Mouse (Mus musculus) limb, embryonic 14.5 days (tissue): ENCODE data around the gene C2cd4a. TPM values are rescaled to one million over a fixed set of nuclear protein-coding genes. Genes with fewer than 3 reads are reported as not detected.
A peak's percentile ranks its signal among the peaks of the same experiment; 100 is the strongest.

Experiments used
- ATAC-seq: fragments of 200-750 bp; cut with Nextera tagmentation; 2 replicates; pipeline ENCODE4 v1.8.0; 2017; ENCODE audit warnings: low read depth, moderate number of reproducible peaks, moderate TSS enrichment; ENCODE audit not compliant: low FRiP score
- DNase-seq: peaks from one replicate; pipeline ENCODE4 v3.0.0-alpha.2; 2015; ENCODE audit warnings: low spot score
- H3K27ac ChIP-seq: fragments of 300-500 bp; sonication (generic); replicated peaks from 2 replicates; pipeline ENCODE4 v1.5.1; 2014; ENCODE audit warnings: low read depth, mild to moderate bottlenecking, low read length, moderate library complexity, mixed read lengths
- H3K27me3 ChIP-seq: fragments of 300-500 bp; sonication (generic); 2 replicates; pipeline ENCODE4 v1.6.1; 2014; ENCODE audit warnings: low read length, mixed read lengths; ENCODE audit not compliant: control insufficient read depth, insufficient read depth
- H3K36me3 ChIP-seq: fragments of 300-500 bp; sonication (generic); 2 replicates; pipeline ENCODE4 v1.6.1; 2014; ENCODE audit warnings: mild to moderate bottlenecking, low read length, moderate library complexity, mixed read lengths; ENCODE audit not compliant: control insufficient read depth, insufficient read depth
- H3K4me1 ChIP-seq: fragments of 300-500 bp; sonication (generic); 2 replicates; pipeline ENCODE4 v1.6.1; 2014; ENCODE audit warnings: antibody characterized with exemption, low read length, mixed read lengths; ENCODE audit not compliant: control insufficient read depth, insufficient read depth
- H3K4me2 ChIP-seq: fragments of 300-500 bp; sonication (generic); replicated peaks from 2 replicates; pipeline ENCODE4 v1.6.1; 2014; ENCODE audit warnings: low read depth, mild to moderate bottlenecking, low read length, moderate library complexity; ENCODE audit not compliant: severe bottlenecking
- H3K4me3 ChIP-seq: fragments of 300-500 bp; sonication (generic); replicated peaks from 2 replicates; pipeline ENCODE4 v1.5.1; 2014; ENCODE audit warnings: low read length
- H3K9ac ChIP-seq: fragments of 300-500 bp; sonication (generic); 2 replicates; pipeline ENCODE4 v1.6.1; 2014; ENCODE audit warnings: mild to moderate bottlenecking, low read depth, low read length, moderate library complexity; ENCODE audit not compliant: severe bottlenecking
- H3K9me3 ChIP-seq: fragments of 300-500 bp; sonication (generic); 2 replicates; pipeline ENCODE4 v1.6.1; 2016; ENCODE audit warnings: low read length; ENCODE audit not compliant: control insufficient read depth
- POLR2A ChIP-seq: fragments of 200-500 bp; IDR thresholded peaks from 2 replicates; pipeline ENCODE4 v1.8.0; 2012; ENCODE audit warnings: inconsistent platforms, mild to moderate bottlenecking, moderate library complexity, borderline replicate concordance; ENCODE audit not compliant: insufficient read depth, insufficient read length; ENCODE audit errors: extremely low read depth
- WGBS: fragments of 180-500 bp; shearing (Covaris S2); extraction: QIAGEN DNeasy Blood & Tissue Kit; methylation state at CpG from one replicate; pipeline ENCODE4 v1.1.7; 2014; 5-methylcytosine and 5-hydroxymethylcytosine counted together
- polyA plus RNA-seq, 2 experiments: library from polyadenylated mRNA; depleted of rRNA in 1 of 2; stranded (reverse) in 1 of 2; unstranded in 1 of 2; fragments of >200 nt; fragmentation: Nextera tagmentation in 1 of 2; extraction: Ambion mirVana in 1 of 2; gene quantifications; 2 replicates each; pipeline versions ENCODE4 v1.2.1 to v1.2.3; 2012 to 2014

Gene C2cd4a
- polyA plus RNA-seq, 2 experiments = 1.0 to 1.3 TPM

DNA sequence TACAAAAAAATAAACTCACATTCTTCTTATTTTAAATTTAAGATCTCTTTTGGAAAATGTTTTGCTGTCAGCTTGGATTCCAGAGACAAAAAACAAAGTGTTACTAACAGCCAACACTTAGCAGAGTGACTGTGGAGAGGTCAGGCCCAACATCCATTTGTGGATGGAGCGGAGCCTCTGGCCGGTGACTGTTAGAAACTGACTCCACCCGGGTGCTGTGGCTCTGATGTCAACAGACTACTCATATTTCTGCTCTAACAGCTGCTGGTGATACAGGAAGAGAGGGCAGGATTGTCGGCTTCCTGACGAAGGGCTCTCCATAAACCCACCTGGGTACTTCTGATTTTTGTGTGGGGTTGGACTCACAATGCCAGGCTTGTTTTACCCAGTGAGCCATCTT, 9.0 kb downstream of the C2cd4a start:
- Histone ChIP-seq H3K36me3 (no peaks in the 10 kb centered on the region), H3K4me3 (no peak overlapping the region)
- WGBS = 20% methylated on average over 5 of the region's 5 CpGs

GRCm38 (mm10) chr9:67818668-67818950, 13.5 kb downstream of the C2cd4a start:
- no peak for TF ChIP-seq POLR2A
- DNase-seq (no peak), ATAC-seq (no peak)
- Histone ChIP-seq H3K27ac (no peak overlapping the region), H3K4me2 (no peak overlapping the region), H3K36me3 (no peaks in the 10 kb centered on the region), H3K4me3 (no peak overlapping the region), H3K9me3 (no peaks in the 10 kb centered on the region), H3K9ac (no peak overlapping the region), H3K4me1 (peaks cover 9% of the 10 kb centered on the region), H3K27me3 (no peaks in the 10 kb centered on the region)
- 80% methylated on average over 4 of the region's 4 CpGs for WGBS

More for the DNA sequence above, 9.0 kb downstream of the C2cd4a start:
- Histone ChIP-seq H3K4me2 (no peak overlapping the region), H3K27ac (no peak overlapping the region), H3K27me3 (no peaks in the 10 kb centered on the region), H3K9me3 (no peaks in the 10 kb centered on the region), H3K9ac (no peak overlapping the region), H3K4me1 (no peaks in the 10 kb centered on the region)
- TF ChIP-seq POLR2A = no peak
- no peak for DNase-seq
- ATAC-seq = no peak

GRCm38 (mm10) chr9:67817898-67818667, 14.0 kb downstream of the C2cd4a start:
- ATAC-seq = no peak
- DNase-seq = no peak
- Histone ChIP-seq H3K36me3 (no peaks in the 10 kb centered on the region), H3K4me1 (peaks cover 10% of the 10 kb centered on the region), H3K27ac (no peak overlapping the region), H3K9ac (no peak overlapping the region), H3K4me2 (no peak overlapping the region), H3K27me3 (no peaks in the 10 kb centered on the region), H3K4me3 (no peak overlapping the region), H3K9me3 (no peaks in the 10 kb centered on the region)
- 13% methylated on average over 10 of the region's 10 CpGs for WGBS
- TF ChIP-seq POLR2A = no peak

GRCm38 (mm10) chr9:67816172-67816928, 15.8 kb downstream of the C2cd4a start:
- TF ChIP-seq POLR2A = no peak

DNA sequence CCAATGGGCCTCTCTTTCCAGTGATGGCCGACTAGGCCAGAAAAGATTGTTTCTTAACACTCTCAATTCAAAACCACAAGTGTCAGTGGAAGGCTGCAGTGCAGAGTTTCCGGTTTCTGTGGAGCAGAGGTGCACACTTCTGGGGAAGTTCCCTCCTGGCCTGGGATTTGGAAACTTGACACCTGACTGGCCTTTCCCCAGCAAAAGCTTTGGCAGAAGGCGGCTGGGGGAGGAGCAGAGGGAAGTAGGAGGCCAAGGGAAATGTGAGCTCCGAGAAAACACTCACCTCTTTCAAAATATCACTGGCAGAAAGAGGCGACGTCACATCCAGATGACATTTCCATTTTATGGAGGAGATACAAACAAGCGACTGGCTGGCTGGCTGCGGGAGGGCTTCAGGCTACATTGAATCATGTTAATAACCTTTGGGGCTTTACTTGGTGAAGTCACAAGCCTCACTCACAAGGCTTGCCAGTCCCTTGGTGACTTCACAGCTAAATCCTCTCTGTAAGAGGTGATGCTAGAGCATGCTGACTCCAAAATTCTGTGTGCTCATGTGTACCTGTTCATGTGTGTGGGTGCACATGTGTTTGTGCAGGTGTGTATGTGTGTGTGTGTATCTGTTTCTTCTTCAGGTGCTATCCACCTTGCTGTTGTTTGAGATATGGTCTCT, 18.3 kb downstream of the C2cd4a start:
- peak; percentile 87 for DNase-seq
- WGBS = 2% methylated on average over 8 of the region's 8 CpGs
- H3K4me3 ChIP-seq = no peak overlapping the region

More at GRCm38 (mm10) chr9:67816172-67816928, 15.8 kb downstream of the C2cd4a start:
- ATAC-seq = no peak
- peaks cover 14% of the 10 kb centered on the region for H3K4me1 ChIP-seq
- no peak overlapping the region for H3K9ac ChIP-seq
- WGBS = 61% methylated on average over 2 of the region's 2 CpGs
- no peak for DNase-seq
- no peak overlapping the region for H3K4me3 ChIP-seq
- H3K36me3 ChIP-seq = no peaks in the 10 kb centered on the region
- H3K27me3 ChIP-seq = no peaks in the 10 kb centered on the region
- no peak overlapping the region for H3K4me2 ChIP-seq
- no peaks in the 10 kb centered on the region for H3K9me3 ChIP-seq
- H3K27ac ChIP-seq = no peak overlapping the region

More for the DNA sequence above, 18.3 kb downstream of the C2cd4a start:
- peak; percentile 86 for ATAC-seq
- Histone ChIP-seq H3K9ac (no peak overlapping the region), H3K9me3 (no peaks in the 10 kb centered on the region), H3K4me1 (peaks cover 14% of the 10 kb centered on the region), H3K27ac (peak overlapping the region; percentile 71), H3K27me3 (no peaks in the 10 kb centered on the region), H3K36me3 (no peaks in the 10 kb centered on the region), H3K4me2 (peak overlapping the region; percentile 35; the same call in 1 of the 2 replicates)
- TF ChIP-seq POLR2A = no peak
